Mouse (Mus musculus): Measurements from ENCODE around the gene Lpcat1.

DNA sequence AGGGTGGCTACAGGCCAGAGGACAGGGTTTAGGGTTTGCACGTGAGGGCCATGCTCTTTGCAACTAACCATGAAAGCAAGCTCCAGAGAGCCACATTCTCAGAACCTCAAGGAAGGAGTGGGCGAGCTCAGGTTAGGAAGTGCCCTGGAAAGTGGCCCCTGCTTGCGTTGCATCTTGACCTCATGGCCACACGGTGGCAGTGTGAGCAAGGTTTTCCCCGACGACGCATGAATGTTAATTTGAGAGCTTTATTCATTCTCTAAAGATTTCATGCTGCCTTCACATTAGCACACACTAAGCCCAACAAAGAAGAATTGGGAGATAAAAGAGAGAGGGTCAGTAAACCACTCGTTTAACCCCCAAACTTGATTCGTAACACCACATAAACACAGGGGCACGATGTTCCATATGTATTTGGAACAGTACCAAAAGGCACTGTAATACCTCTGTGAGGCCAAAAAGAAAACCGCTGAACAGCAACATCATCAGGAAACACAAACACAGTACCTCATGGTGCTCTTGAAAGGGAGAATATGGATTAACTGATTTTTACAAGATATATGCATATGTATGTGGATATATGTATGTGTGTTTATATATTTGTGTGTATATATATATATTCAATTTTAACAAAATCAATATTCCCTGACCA is 41.0 kb upstream of the Lpcat1 start:
- TF ChIP-seq NANOG (IDR thresholded peaks at IDR 0.05; ENCODE audit: borderline replicate concordance, low read length), result no peak
- TF ChIP-seq CTCF (conservative IDR thresholded peaks at IDR 0.05; ENCODE audit: low read length), result peak; percentile 67

All from E14TG2a.4 (cell line).